Mouse (Mus musculus) T-helper 17 cell (primary cell): ENCODE measurements around the gene Ctu1.
"Not testable (repeated sequence)": the region's sequence is repeated elsewhere in the genome, so short reads cannot be mapped to it uniquely, and the experiment has no call there.

Experiments
- in situ Hi-C, 2 experiments: fragments of 300-600 bp; cut with MboI, MseI; formaldehyde crosslinking; loops; 1 replicate in 1 of 2; 2 replicates in 1 of 2; pipeline ENCODE4 v1.15.1; 2025; ENCODE audit warnings: high pct_unique_total_duplicates in 2 of 2

Ctu1 gene

GRCm38 (mm10) chr7:43671809-43672580, at the start of gene Ctu1:
Gene Ctu1 (plus strand): TSS chr7:43672016.
- in situ Hi-C loops: loop anchor here (5.0 kb wide), 4 partner anchors 90 to 360 kb away; partner anchors contain the start of genes Klk10 (in 1 of the 2) and Zfp715 (in 1 of the 2)

GRCm38 (mm10) chr7:43622927-43623326, 48.9 kb upstream of the Ctu1 start:
- in situ Hi-C loops: no loop called here

- in situ Hi-C loops: no loop called here
Measured at GRCm38 (mm10) chr7:43623819-43624218, 48.0 kb upstream of the Ctu1 start.

- in situ Hi-C loops: no loop called here
Measured at GRCm38 (mm10) chr7:43625065-43625464, 46.8 kb upstream of the Ctu1 start.

GRCm38 (mm10) chr7:43625794-43626422, 45.9 kb upstream of the Ctu1 start:
- in situ Hi-C loops: no loop called here

GRCm38 (mm10) chr7:43633940-43634339, 37.9 kb upstream of the Ctu1 start:
- in situ Hi-C loops: no loop called here

GRCm38 (mm10) chr7:43634500-43634899, 37.3 kb upstream of the Ctu1 start, which contains the start of gene Ceacam18:
Gene Ceacam18 (plus strand): TSS chr7:43634707.
- in situ Hi-C loops: no loop called here

- in situ Hi-C loops: no loop called here
Measured at GRCm38 (mm10) chr7:43636194-43636593, 35.6 kb upstream of the Ctu1 start.

- in situ Hi-C loops: no loop called here
Measured at GRCm38 (mm10) chr7:43637118-43637517, 34.7 kb upstream of the Ctu1 start.

- in situ Hi-C loops: no loop called here
Measured at GRCm38 (mm10) chr7:43642587-43642986, 29.2 kb upstream of the Ctu1 start.

- in situ Hi-C loops: no loop called here
Measured at GRCm38 (mm10) chr7:43643046-43643652, 28.7 kb upstream of the Ctu1 start.

GRCm38 (mm10) chr7:43652683-43653082, 19.1 kb upstream of the Ctu1 start:
- in situ Hi-C loops: no loop called here

GRCm38 (mm10) chr7:43654519-43654918, 17.3 kb upstream of the Ctu1 start:
- in situ Hi-C loops: no loop called here

- in situ Hi-C loops: no loop called here
Measured at GRCm38 (mm10) chr7:43656232-43656631, 15.6 kb upstream of the Ctu1 start.

GRCm38 (mm10) chr7:43660002-43660401, 11.8 kb upstream of the Ctu1 start, which contains the start of gene Siglece:
Gene Siglece (minus strand): TSS chr7:43660161.
- in situ Hi-C loops: no loop called here

GRCm38 (mm10) chr7:43662804-43663203, 9.0 kb upstream of the Ctu1 start:
- in situ Hi-C loops: no loop called here

- in situ Hi-C loops: not testable (repeated sequence)
Measured at GRCm38 (mm10) chr7:43667221-43667620, 4.6 kb upstream of the Ctu1 start.

- in situ Hi-C loops: no loop called here
Measured at GRCm38 (mm10) chr7:43668582-43668981, 3.2 kb upstream of the Ctu1 start.

GRCm38 (mm10) chr7:43671064-43671808, 580 bp upstream of the Ctu1 start:
- in situ Hi-C loops: loop anchor here (5.0 kb wide), 4 partner anchors 89 to 359 kb away; partner anchors contain the start of genes Klk10 (in 1 of the 2) and Zfp715 (in 1 of the 2)

GRCm38 (mm10) chr7:43672581-43673260, 905 bp downstream of the Ctu1 start:
- in situ Hi-C loops: loop anchor here (5.0 kb wide), 4 partner anchors 90 to 360 kb away; partner anchors contain the start of genes Klk10 (in 1 of the 2) and Zfp715 (in 1 of the 2)

GRCm38 (mm10) chr7:43675091-43675490, 3.3 kb downstream of the Ctu1 start:
- in situ Hi-C loops: no loop called here
